ENCODE assay signal across 20 mouse cellular contexts in the genomic region with DNA sequence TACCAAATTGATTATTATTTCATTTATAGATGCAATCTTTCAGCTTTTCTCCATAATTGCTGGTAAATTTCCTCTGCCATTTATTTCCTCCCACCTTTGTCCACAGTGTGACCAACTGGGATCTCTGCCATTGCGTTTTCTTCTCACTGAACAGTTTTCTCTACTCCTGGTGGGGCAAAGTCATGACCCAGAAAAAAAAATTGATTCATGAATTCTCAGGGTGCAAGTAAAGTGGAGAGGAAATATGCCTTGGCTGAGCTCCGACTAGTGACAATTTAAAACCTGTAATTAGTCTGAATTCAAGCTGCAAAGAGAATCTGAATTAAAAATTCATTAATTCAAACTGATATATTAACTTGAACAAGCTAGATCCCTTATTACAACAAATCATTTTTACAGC.
DNase-seq lines count a peak whose midpoint lies in the region; ATAC-seq lines count a peak whose summit lies in the region.
"Had no signal": no experiment of that assay in that cellular context is flagged by ENCODE, and none has a peak within 500 bp of the region (broad histone marks: within the 10 kb centered on the region; RNA-seq: fewer than 3 reads in every experiment).

No protein-coding gene starts in this region.

- no peak overlapping the region for H3K4me2 ChIP-seq in forebrain, embryonic 15.5 days (replicated peaks)
- no peak overlapping the region for H3K4me2 ChIP-seq in forebrain, embryonic 11.5 days (ENCODE audit: low read depth, low read length, severe bottlenecking)
- H3K4me2 ChIP-seq: embryonic facial prominence, embryonic 12.5 days had no signal

- no peak for ATAC-seq in forebrain, embryonic 15.5 days (replicated peaks)
- no peak for ATAC-seq in forebrain, embryonic 11.5 days (replicated peaks; ENCODE audit: low FRiP score)
- ATAC-seq: CD4-positive, CD25-positive, alpha-beta regulatory T cell, adult 4 months; forebrain, postnatal 0 days had no signal

- whole genome bisulfite sequencing in forebrain, embryonic 15.5 days: 12% methylated on average over 2 of the region's 2 CpGs
- 51% methylated on average over 2 of the region's 2 CpGs for whole genome bisulfite sequencing in forebrain, embryonic 11.5 days

- peak; percentile 3 for DNase-seq in adrenal gland, postnatal 10 days
- DNase-seq in adrenal gland, postnatal 36 days: no peak
- no peak for DNase-seq in forebrain, embryonic 11.5 days (ENCODE audit: low spot score)
- peak; percentile 29 for DNase-seq in Muller cell, postnatal 12 days (ENCODE audit: inconsistent ontology term)
- no peak for DNase-seq in kidney, postnatal 25 days
- DNase-seq: adrenal gland, adult 2 months; adrenal gland, postnatal 14 days; B cell, adult 2 months; cerebellum, adult 11-12 months; cerebellum, adult 2 months; cerebellum, adult 9-10 months; cerebellum, postnatal 25 days; forebrain, postnatal 0 days; gastrocnemius, adult 2 months had no signal

- H3K9ac ChIP-seq in forebrain, embryonic 15.5 days (replicated peaks): no peak overlapping the region
- no peak overlapping the region for H3K9ac ChIP-seq in forebrain, embryonic 11.5 days (ENCODE audit: low read length)
- H3K9ac ChIP-seq: embryonic facial prominence, embryonic 12.5 days; forebrain, postnatal 0 days had no signal

- peak overlapping the region; percentile 67 for H3K27ac ChIP-seq in forebrain, embryonic 15.5 days (replicated peaks)
- H3K27ac ChIP-seq in forebrain, embryonic 11.5 days (ENCODE audit: low read depth, low read length): no peak overlapping the region
- H3K27ac ChIP-seq: embryonic facial prominence, embryonic 10.5 days; embryonic facial prominence, embryonic 12.5 days; gastrocnemius, adult 2 months had no signal

- no peak overlapping the region for H3K4me3 ChIP-seq in forebrain, embryonic 15.5 days
- no peak overlapping the region for H3K4me3 ChIP-seq in forebrain, embryonic 11.5 days (ENCODE audit: low read depth, low read length)
- H3K4me3 ChIP-seq: embryonic facial prominence, embryonic 10.5 days; embryonic facial prominence, embryonic 12.5 days; gastrocnemius, adult 2 months had no signal

- H3K27me3 ChIP-seq in forebrain, embryonic 15.5 days: no peaks in the 10 kb centered on the region
- no peaks in the 10 kb centered on the region for H3K27me3 ChIP-seq in forebrain, embryonic 11.5 days (ENCODE audit: control insufficient read depth, insufficient read depth, low read length)
- H3K27me3 ChIP-seq: CH12.LX; embryonic facial prominence, embryonic 12.5 days had no signal

- H3K4me1 ChIP-seq in forebrain, embryonic 15.5 days: peaks cover 37% of the 10 kb centered on the region
- peaks cover 6% of the 10 kb centered on the region; the same call in 1 of the 2 replicates for H3K4me1 ChIP-seq in forebrain, embryonic 11.5 days (replicated peaks; ENCODE audit: control insufficient read depth, insufficient read depth, low read length)
- H3K4me1 ChIP-seq: embryonic facial prominence, embryonic 12.5 days had no signal

- no peaks in the 10 kb centered on the region for H3K36me3 ChIP-seq in forebrain, embryonic 15.5 days
- H3K36me3 ChIP-seq in forebrain, embryonic 11.5 days (ENCODE audit: control insufficient read depth, insufficient read depth, low read length): no peaks in the 10 kb centered on the region
- H3K36me3 ChIP-seq: embryonic facial prominence, embryonic 10.5 days; embryonic facial prominence, embryonic 12.5 days; G1E had no signal

- H3K9me3 ChIP-seq in forebrain, embryonic 15.5 days: no peaks in the 10 kb centered on the region
- H3K9me3 ChIP-seq in forebrain, embryonic 11.5 days (ENCODE audit: control insufficient read depth, low read length): no peaks in the 10 kb centered on the region
- H3K9me3 ChIP-seq: embryonic facial prominence, embryonic 10.5 days; embryonic facial prominence, embryonic 12.5 days; G1E had no signal

Comparison
In these comparisons a context has a peak if more than half of its experiments do, and no peak if none do; other contexts are left out.
1. DNase-seq: peak in adrenal gland, postnatal 10 days (single experiment) and Muller cell, postnatal 12 days (single experiment); none in adrenal gland, postnatal 36 days (0 of 2), forebrain, embryonic 11.5 days (single experiment) and kidney, postnatal 25 days (0 of 2).